31 mouse cellular contexts compared by ENCODE assay signal in the genomic region with DNA sequence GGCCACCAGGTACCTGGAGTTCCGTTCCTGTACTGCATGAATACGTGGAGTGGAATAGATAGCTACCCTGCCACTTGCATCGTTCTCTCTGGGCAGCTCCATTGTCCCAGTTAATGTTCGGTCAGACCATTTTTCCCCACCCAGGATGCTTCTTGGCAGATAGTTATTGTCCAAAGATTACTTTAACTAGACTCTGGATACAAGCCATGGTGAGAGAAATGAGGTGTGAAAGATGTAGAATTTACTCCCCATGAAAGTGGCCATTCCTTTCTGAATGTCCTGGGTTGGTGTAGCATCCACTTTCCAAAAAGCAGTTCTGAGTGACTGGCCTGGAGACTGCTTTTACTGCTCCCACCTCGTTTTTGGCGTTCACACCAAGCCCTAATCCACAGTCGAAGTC. TPM values are rescaled to one million over a fixed set of nuclear protein-coding genes. Genes with fewer than 3 reads are reported as not detected.
A peak's percentile ranks its signal among the peaks of the same experiment; 100 is the strongest.
DNase-seq lines count a peak whose midpoint lies in the region; ATAC-seq and TF ChIP-seq lines count a peak whose summit lies in the region.
"Had no signal": no experiment of that assay in that cellular context is flagged by ENCODE, and none has a peak within 500 bp of the region (broad histone marks: within the 10 kb centered on the region; RNA-seq: fewer than 3 reads in every experiment).

No protein-coding gene starts in this region.

- H3K27me3 ChIP-seq in liver, adult 2 months (ENCODE audit: control insufficient read depth, insufficient read depth, low read length), result no peaks in the 10 kb centered on the region
- no peaks in the 10 kb centered on the region for H3K27me3 ChIP-seq in liver, postnatal 0 days (ENCODE audit: insufficient read depth, low read length)
- H3K27me3 ChIP-seq in midbrain, embryonic 11.5 days (ENCODE audit: control insufficient read depth, insufficient read depth, low read length), result no peaks in the 10 kb centered on the region
- H3K27me3 ChIP-seq in midbrain, embryonic 13.5 days, result no peaks in the 10 kb centered on the region
- H3K27me3 ChIP-seq: CH12.LX; embryonic facial prominence, embryonic 13.5 days; forebrain, embryonic 13.5 days; heart, embryonic 13.5 days had no signal

- no peaks in the 10 kb centered on the region for H3K79me2 ChIP-seq in liver, adult 2 months (ENCODE audit: control insufficient read depth, insufficient read depth, low read length)

- intact Hi-C loops in left cerebral cortex, postnatal 25 days (cut with DNase I), result no loop called here

- no peak for TF ChIP-seq CTCF in liver, adult 2 months (IDR thresholded peaks at IDR 0.05; ENCODE audit: low read depth, low read length)
- TF ChIP-seq CTCF in liver, postnatal 0 days (IDR thresholded peaks at IDR 0.05; ENCODE audit: low read depth), result no peak

- no peak overlapping the region for H3K27ac ChIP-seq in liver, adult 2 months (replicated peaks; ENCODE audit: insufficient read depth, low read depth, low read length)
- no peak overlapping the region for H3K27ac ChIP-seq in liver, postnatal 0 days (ENCODE audit: low read depth)
- no peak overlapping the region for H3K27ac ChIP-seq in midbrain, embryonic 11.5 days (ENCODE audit: low read depth, low read length)
- H3K27ac ChIP-seq in midbrain, embryonic 13.5 days, result no peak overlapping the region
- H3K27ac ChIP-seq: embryonic facial prominence, embryonic 10.5 days; embryonic facial prominence, embryonic 13.5 days; forebrain, embryonic 10.5 days; forebrain, embryonic 13.5 days; heart, adult 2 months; heart, embryonic 10.5 days; heart, embryonic 13.5 days; hindbrain, embryonic 14.5 days had no signal

- ATAC-seq in liver, postnatal 0 days, result no peak
- no peak for ATAC-seq in midbrain, embryonic 11.5 days (ENCODE audit: low FRiP score)
- no peak for ATAC-seq in midbrain, embryonic 13.5 days
- ATAC-seq: forebrain, embryonic 13.5 days; forebrain, embryonic 16.5 days had no signal

- TF ChIP-seq POLR2A in liver, adult 2 months (IDR thresholded peaks at IDR 0.05; ENCODE audit: extremely low read depth, insufficient read depth, low read length), result no peak

- H3K9me3 ChIP-seq in liver, postnatal 0 days (ENCODE audit: low read length), result no peaks in the 10 kb centered on the region
- no peaks in the 10 kb centered on the region for H3K9me3 ChIP-seq in midbrain, embryonic 11.5 days (ENCODE audit: control insufficient read depth, low read length)
- H3K9me3 ChIP-seq in midbrain, embryonic 13.5 days, result no peaks in the 10 kb centered on the region
- H3K9me3 ChIP-seq: embryonic facial prominence, embryonic 10.5 days; embryonic facial prominence, embryonic 13.5 days; forebrain, embryonic 10.5 days; forebrain, embryonic 13.5 days; G1E; heart, embryonic 10.5 days; heart, embryonic 13.5 days had no signal

- peaks cover 6% of the 10 kb centered on the region; the same call in 1 of the 2 replicates for H3K4me1 ChIP-seq in liver, adult 2 months (ENCODE audit: control insufficient read depth, insufficient read depth, low read length)
- peaks cover 7% of the 10 kb centered on the region; the same call in 1 of the 2 replicates for H3K4me1 ChIP-seq in liver, postnatal 0 days (ENCODE audit: insufficient read depth)
- H3K4me1 ChIP-seq in midbrain, embryonic 11.5 days (ENCODE audit: control insufficient read depth, insufficient read depth, low read length), result no peaks in the 10 kb centered on the region
- H3K4me1 ChIP-seq in midbrain, embryonic 13.5 days (replicated peaks), result no peaks in the 10 kb centered on the region
- H3K4me1 ChIP-seq: embryonic facial prominence, embryonic 10.5 days; embryonic facial prominence, embryonic 13.5 days; forebrain, embryonic 10.5 days; forebrain, embryonic 13.5 days; heart, embryonic 10.5 days; heart, embryonic 13.5 days had no signal

- H3K9ac ChIP-seq in liver, adult 2 months (ENCODE audit: low read depth, low read length), result no peak overlapping the region
- no peak overlapping the region for H3K9ac ChIP-seq in liver, postnatal 0 days (replicated peaks)
- no peak overlapping the region for H3K9ac ChIP-seq in midbrain, embryonic 11.5 days (ENCODE audit: low read length)
- no peak overlapping the region for H3K9ac ChIP-seq in midbrain, embryonic 13.5 days (replicated peaks)
- H3K9ac ChIP-seq: embryonic facial prominence, embryonic 13.5 days; forebrain, embryonic 13.5 days; heart, embryonic 13.5 days; hindbrain, embryonic 14.5 days had no signal

- DNase-seq in kidney, adult 8-10 months, result peak; percentile 5 to 8
- no peak for DNase-seq in kidney, postnatal 10 days
- peak; percentile 20 for DNase-seq in liver, adult 2 months (ENCODE audit: extremely low read depth, low read depth, low spot score)
- no peak for DNase-seq in liver, postnatal 0 days
- DNase-seq in midbrain, embryonic 11.5 days (ENCODE audit: low spot score, missing footprints), result peak; percentile 54
- no peak for DNase-seq in left cerebral cortex, postnatal 25 days (ENCODE audit: low spot score in 2 of 2)
- DNase-seq: adrenal gland, adult 8-10 months; adrenal gland, postnatal 25 days; B cell, adult 2 months; cerebellum, adult 11-12 months; cerebellum, adult 8-10 months; cerebellum, postnatal 10 days; cerebellum, postnatal 36 days; embryo, embryonic 11 days; gastrocnemius, postnatal 10 days; gastrocnemius, postnatal 36 days; heart, adult 2 months; heart, postnatal 14 days; heart, postnatal 4 days had no signal

- no peak for TF ChIP-seq EP300 in liver, postnatal 0 days (IDR thresholded peaks at IDR 0.05; ENCODE audit: low read depth)

- H3K4me3 ChIP-seq in liver, adult 2 months (ENCODE audit: insufficient read depth, low read depth, low read length), result no peak overlapping the region
- no peak overlapping the region for H3K4me3 ChIP-seq in liver, postnatal 0 days (ENCODE audit: low read depth, low read length)
- no peak overlapping the region for H3K4me3 ChIP-seq in midbrain, embryonic 11.5 days (ENCODE audit: low read depth, low read length)
- no peak overlapping the region for H3K4me3 ChIP-seq in midbrain, embryonic 13.5 days (replicated peaks)
- H3K4me3 ChIP-seq: embryonic facial prominence, embryonic 10.5 days; embryonic facial prominence, embryonic 13.5 days; forebrain, embryonic 10.5 days; forebrain, embryonic 13.5 days; heart, adult 2 months; heart, embryonic 10.5 days; heart, embryonic 13.5 days had no signal

- WGBS in liver, adult 2 months, result 79% methylated on average over 7 of the region's 7 CpGs
- WGBS in liver, postnatal 0 days (ENCODE audit: insufficient replicate concordance), result 81% methylated on average over 7 of the region's 7 CpGs
- 78% methylated on average over 7 of the region's 7 CpGs for WGBS in midbrain, embryonic 11.5 days
- 74% methylated on average over 7 of the region's 7 CpGs for WGBS in midbrain, embryonic 13.5 days

- H3K4me2 ChIP-seq in liver, postnatal 0 days (ENCODE audit: low read depth, low read length), result no peak overlapping the region
- H3K4me2 ChIP-seq in midbrain, embryonic 11.5 days, result no peak overlapping the region
- no peak overlapping the region for H3K4me2 ChIP-seq in midbrain, embryonic 13.5 days (replicated peaks)
- H3K4me2 ChIP-seq: embryonic facial prominence, embryonic 13.5 days; forebrain, embryonic 13.5 days; heart, embryonic 13.5 days; hindbrain, embryonic 14.5 days had no signal

- H3K36me3 ChIP-seq in liver, adult 2 months (ENCODE audit: control insufficient read depth, insufficient read depth, low read length), result no peaks in the 10 kb centered on the region
- H3K36me3 ChIP-seq in liver, postnatal 0 days (replicated peaks; ENCODE audit: insufficient read depth, low read length), result no peaks in the 10 kb centered on the region
- H3K36me3 ChIP-seq in midbrain, embryonic 11.5 days (ENCODE audit: control insufficient read depth, insufficient read depth, low read length), result no peaks in the 10 kb centered on the region
- no peaks in the 10 kb centered on the region for H3K36me3 ChIP-seq in midbrain, embryonic 13.5 days
- H3K36me3 ChIP-seq: embryonic facial prominence, embryonic 10.5 days; embryonic facial prominence, embryonic 13.5 days; forebrain, embryonic 10.5 days; G1E; heart, embryonic 10.5 days; heart, embryonic 13.5 days had no signal

RNA-seq across cellular contexts. Expression of a gene that starts 50.3 kb away (rescaled TPM):
- 24.6 and 30.1 TPM in 2 replicates for total RNA-seq in liver, adult 2 months (2014; rRNA removed)
- polyA plus RNA-seq in liver, adult 2 months (2012; rRNA removed), result 3.2 and 3.9 TPM in 2 replicates
- polyA plus RNA-seq in liver, postnatal 0 days (2015; fragmentation: Nextera tagmentation; extraction: Ambion mirVana), result 7.1 and 7.9 TPM in 2 replicates
- 0.27 and 0.34 TPM in 2 replicates for polyA plus RNA-seq in midbrain, embryonic 11.5 days (2014; fragmentation: Nextera tagmentation; extraction: Ambion mirVana)
- polyA plus RNA-seq in midbrain, embryonic 13.5 days (2015; fragmentation: Nextera tagmentation; extraction: Ambion mirVana), result 0.40 and 0.57 TPM in 2 replicates
- total RNA-seq in left cerebral cortex, postnatal 25 days (2021), result 1 to 10 TPM in 1 of 2 experiments, under 1 TPM in 1; 0.82 to 1.3 TPM
- total RNA-seq: G1E; gastrocnemius, adult 18-20 months; gastrocnemius, postnatal 10 days; gastrocnemius, postnatal 36 days; heart, adult 2 months; heart, postnatal 14 days had no signal
- polyA plus RNA-seq: forebrain, embryonic 13.5 days; G1E had no signal

Comparison
In these comparisons a context has a peak if more than half of its experiments do, and no peak if none do; other contexts are left out.
1. DNase-seq: peak in kidney, adult 8-10 months (2 of 2), liver, adult 2 months (single experiment) and midbrain, embryonic 11.5 days (single experiment); none in kidney, postnatal 10 days (single experiment), liver, postnatal 0 days (single experiment) and left cerebral cortex, postnatal 25 days (0 of 2).